Mouse (Mus musculus): ENCODE measurements around the gene Lilrb4a.
"Not testable (repeated sequence)": the region's sequence is repeated elsewhere in the genome, so short reads cannot be mapped to it uniquely, and the experiment has no call there.

GRCm38 (mm10) chr10:51480397-51480796, 10.4 kb upstream of the Lilrb4a start, which contains the start of the genes Gm49339 and Lilr4b:
- TF ChIP-seq CTCF (IDR thresholded peaks at IDR 0.05; ENCODE audit: low read depth); EP300 (optimal IDR thresholded peaks at IDR 0.05): not testable (repeated sequence)
